Mouse (Mus musculus) urinary bladder, adult 2 months (tissue): ENCODE data around the gene Gm28079. TPM values are rescaled to one million over a fixed set of nuclear protein-coding genes. Genes with fewer than 3 reads are reported as not detected.
"Not testable (repeated sequence)": the region's sequence is repeated elsewhere in the genome, so short reads cannot be mapped to it uniquely, and the experiment has no call there.

Source experiments
- DNase-seq: peaks from one replicate; pipeline ENCODE4 v3.0.0; 2022; ENCODE audit warnings: low spot score
- polyA plus RNA-seq: library from polyadenylated mRNA; depleted of rRNA; stranded (reverse); fragments of >200 nt; gene quantifications from 2 replicates; pipeline ENCODE4 v1.2.3, GENCODE M21; 2012; rRNA removed

Gene Gm28079
- not detected in 2 replicates for polyA plus RNA-seq

DNA sequence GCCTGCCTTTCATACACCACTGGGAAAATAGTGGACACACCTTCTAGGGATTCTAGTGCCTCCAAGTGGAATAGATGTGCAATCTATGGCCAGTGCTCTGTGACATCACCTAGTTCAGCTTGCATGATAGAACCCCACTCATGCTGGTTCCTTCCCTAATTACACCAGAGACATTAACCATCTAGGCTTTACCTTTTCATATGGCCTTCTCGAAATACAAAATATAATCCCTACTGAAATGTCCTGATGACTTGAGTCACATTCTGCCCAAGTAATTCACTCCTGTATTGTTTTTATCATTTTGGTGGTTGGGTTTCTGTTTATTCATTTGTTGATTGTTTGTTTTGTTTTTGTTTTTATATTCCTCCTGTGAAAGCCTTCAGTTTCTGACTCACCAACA lies at the start of gene Gm28079:
TSS of gene Gm28079 (minus strand) at position 101 of the 400 bp plus-strand sequence.
- DNase-seq = not testable (repeated sequence)
